Mouse (Mus musculus) ES-E14 (cell line): Measurements from ENCODE around the gene Gsk3b. TPM values are rescaled to one million over a fixed set of nuclear protein-coding genes. Genes with fewer than 3 reads are reported as not detected.
"Not testable (repeated sequence)": the region's sequence is repeated elsewhere in the genome, so short reads cannot be mapped to it uniquely, and the experiment has no call there.

Source experiments
- DNase-seq: peaks from one replicate; pipeline ENCODE4 v3.0.0-alpha.2; 2013; ENCODE audit warnings: low read depth, low spot score
- H3K27ac ChIP-seq: 2 replicates; pipeline ENCODE4 v1.5.1; 2012; ENCODE audit warnings: low read depth, mild to moderate bottlenecking, low read length, moderate library complexity, mixed read lengths; ENCODE audit not compliant: poor library complexity, insufficient read depth, severe bottlenecking
- H3K36me3 ChIP-seq: 2 replicates; pipeline ENCODE4 v1.6.1; 2012; ENCODE audit warnings: mild to moderate bottlenecking, low read length, moderate library complexity, mixed read lengths; ENCODE audit not compliant: control insufficient read depth, poor library complexity, insufficient read depth, severe bottlenecking
- H3K4me1 ChIP-seq, 2 experiments: fragments of 150-350 bp in 1 of 2; sonication (generic) in 1 of 2; 2 replicates each; pipeline ENCODE4 v1.6.1; 2012; ENCODE audit warnings: low read length in 2 of 2, mild to moderate bottlenecking in 1 of 2, mixed read lengths in 1 of 2; ENCODE audit not compliant: control insufficient read depth in 2 of 2, insufficient read depth in 2 of 2, poor library complexity in 1 of 2
- H3K4me3 ChIP-seq, 2 experiments: fragments of 150-350 bp in 1 of 2; sonication (generic) in 1 of 2; 2 replicates each; pipeline ENCODE4 v1.5.1; 2012; ENCODE audit warnings: low read length in 2 of 2, low read depth in 1 of 2, mild to moderate bottlenecking in 1 of 2, mixed read lengths in 1 of 2; ENCODE audit not compliant: insufficient read depth in 1 of 2, poor library complexity in 1 of 2, severe bottlenecking in 1 of 2
- H3K9ac ChIP-seq: 2 replicates; pipeline ENCODE4 v1.6.1; 2012; ENCODE audit warnings: low read depth, mild to moderate bottlenecking, low read length, mixed read lengths; ENCODE audit not compliant: poor library complexity, insufficient read depth, severe bottlenecking
- H3K9me3 ChIP-seq: fragments of 150-350 bp; sonication (generic); 2 replicates; pipeline ENCODE4 v1.6.1; 2012; ENCODE audit warnings: low read depth, mild to moderate bottlenecking, low read length; ENCODE audit not compliant: control insufficient read depth, insufficient read depth
- CHD2 ChIP-seq: IDR thresholded peaks from 2 replicates; pipeline ENCODE4 v1.6.1; 2014; ENCODE audit warnings: mild to moderate bottlenecking, low read depth, low read length, inconsistent platforms
- HCFC1 ChIP-seq: IDR thresholded peaks from 2 replicates; pipeline ENCODE4 v1.6.1; 2012; ENCODE audit warnings: low read length, inconsistent platforms, borderline replicate concordance; ENCODE audit not compliant: insufficient read depth
- MAFK ChIP-seq: IDR thresholded peaks from 2 replicates; pipeline ENCODE4 v1.6.1; 2014; ENCODE audit warnings: mild to moderate bottlenecking, low read depth, low read length, inconsistent platforms; ENCODE audit not compliant: insufficient read depth
- ZC3H11A ChIP-seq: IDR thresholded peaks from 2 replicates; pipeline ENCODE4 v1.6.1; 2012; ENCODE audit warnings: low read depth, mild to moderate bottlenecking, inconsistent platforms, low read length, borderline replicate concordance
- ZNF384 ChIP-seq: IDR thresholded peaks from 2 replicates; pipeline ENCODE4 v1.6.1; 2012; ENCODE audit warnings: low read depth, low read length, inconsistent platforms
- in situ Hi-C, 2 experiments: fragments of 600-800 bp; cut with MboI; formaldehyde crosslinking; loops; one replicate each; pipeline ENCODE4 v1.15.1; 2025; ENCODE audit warnings: low sequenced_read_pairs in 2 of 2, inconsistent platforms in 1 of 2; ENCODE audit not compliant: unreplicated experiment in 2 of 2
- total RNA-seq: library from RNA; depleted of rRNA; stranded (reverse); fragments of 300-350 nt; gene quantifications from 2 replicates; pipeline ENCODE4 v1.2.3, GENCODE M21; 2012

Gsk3b gene
- total RNA-seq, 1 experiment, result 19.5 TPM

DNA sequence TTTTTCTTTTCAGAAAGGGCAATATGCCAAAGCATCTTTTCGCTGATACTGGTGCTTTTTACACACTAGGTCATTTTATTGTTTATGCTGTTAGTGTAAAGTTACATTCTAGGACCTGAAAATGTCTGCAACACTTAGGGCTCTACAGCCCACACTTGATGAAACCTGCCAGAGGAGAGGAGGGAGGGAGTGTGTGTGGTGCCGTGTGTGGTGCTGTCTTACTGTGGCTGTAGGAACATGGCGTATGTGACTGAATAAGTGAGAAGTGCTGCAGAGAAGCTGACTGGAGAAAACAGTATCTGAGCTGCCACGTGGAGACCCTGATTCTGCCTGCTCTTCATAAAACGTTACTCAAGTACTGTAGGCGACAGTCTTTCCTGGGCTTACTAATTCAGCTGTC, 103.8 kb downstream of the Gsk3b start:
- Histone ChIP-seq H3K9ac (no peak overlapping the region), H3K27ac (no peak overlapping the region), H3K36me3 (peaks cover 9% of the 10 kb centered on the region), H3K4me3 (no peak overlapping the region), H3K4me1 (no peaks in the 10 kb centered on the region), H3K9me3 (no peaks in the 10 kb centered on the region)
- TF ChIP-seq ZNF384 (no peak), HCFC1 (no peak), ZC3H11A (no peak), MAFK (no peak)
- in situ Hi-C loops, result no loop called here
- no peak for DNase-seq

DNA sequence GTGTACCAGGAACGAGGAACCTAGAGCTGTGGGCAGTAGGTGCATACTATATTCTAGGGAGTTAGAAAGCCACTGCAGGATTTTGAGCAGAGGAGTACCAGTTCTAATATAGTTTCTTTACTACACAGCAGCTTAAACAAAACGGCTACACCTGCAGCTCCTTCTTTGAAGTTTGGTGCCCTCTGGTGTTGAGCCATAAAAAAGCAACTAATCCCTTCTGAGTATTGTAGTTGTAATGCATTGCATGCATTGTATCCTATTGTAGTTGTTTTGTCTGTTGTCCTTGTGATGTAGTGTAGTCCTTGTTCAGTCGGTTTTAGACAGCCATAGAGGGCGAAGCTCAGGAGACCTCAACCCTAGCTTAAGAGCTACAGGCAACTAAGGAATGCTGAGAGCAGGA, 108.5 kb downstream of the Gsk3b start:
- in situ Hi-C loops, result no loop called here
- H3K27ac ChIP-seq, result no peak overlapping the region
- peaks cover 15% of the 10 kb centered on the region for H3K36me3 ChIP-seq
- no peak overlapping the region for H3K9ac ChIP-seq
- peak; percentile 70 for TF ChIP-seq ZC3H11A
- TF ChIP-seq HCFC1, result no peak
- H3K4me1 ChIP-seq, result no peaks in the 10 kb centered on the region
- H3K4me3 ChIP-seq, result no peak overlapping the region
- H3K9me3 ChIP-seq, result no peaks in the 10 kb centered on the region
- DNase-seq, result peak; percentile 50

GRCm38 (mm10) chr16:38205272-38205671, 116.5 kb downstream of the Gsk3b start:
- TF ChIP-seq ZC3H11A (no peak), HCFC1 (no peak), CHD2 (no peak), ZNF384 (no peak), MAFK (no peak)
- Histone ChIP-seq H3K36me3 (peaks cover 3% of the 10 kb centered on the region), H3K9ac (no peak overlapping the region), H3K27ac (no peak overlapping the region), H3K4me1 (no peaks in the 10 kb centered on the region), H3K9me3 (no peaks in the 10 kb centered on the region), H3K4me3 (no peak overlapping the region)
- no peak for DNase-seq
- in situ Hi-C loops, result no loop called here

DNA sequence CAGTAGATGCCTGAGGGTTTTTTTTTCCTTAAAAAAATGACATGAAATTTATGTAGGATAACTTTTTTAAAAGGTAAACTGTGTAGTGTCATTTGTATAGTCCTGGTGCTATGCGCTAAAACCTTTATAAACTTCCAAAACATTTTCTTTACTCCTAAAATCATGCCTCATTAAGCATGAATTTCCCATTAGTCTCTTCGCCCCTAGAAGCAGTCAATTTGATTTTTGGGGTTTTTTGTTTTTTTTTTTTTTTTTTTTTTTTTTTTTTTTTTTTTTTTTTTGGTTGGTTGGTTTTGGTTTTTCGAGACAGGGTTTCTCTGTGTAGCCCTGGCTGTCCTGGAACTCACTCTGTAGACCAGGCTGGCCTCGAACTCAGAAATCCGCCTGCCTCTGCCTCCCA, 133.7 kb downstream of the Gsk3b start:
- H3K4me3 ChIP-seq, H3K9ac ChIP-seq, DNase-seq, H3K9me3 ChIP-seq, in situ Hi-C loops, H3K27ac ChIP-seq, H3K36me3 ChIP-seq, H3K4me1 ChIP-seq: not testable (repeated sequence)
- TF ChIP-seq ZNF384, result peak; percentile 66

DNA sequence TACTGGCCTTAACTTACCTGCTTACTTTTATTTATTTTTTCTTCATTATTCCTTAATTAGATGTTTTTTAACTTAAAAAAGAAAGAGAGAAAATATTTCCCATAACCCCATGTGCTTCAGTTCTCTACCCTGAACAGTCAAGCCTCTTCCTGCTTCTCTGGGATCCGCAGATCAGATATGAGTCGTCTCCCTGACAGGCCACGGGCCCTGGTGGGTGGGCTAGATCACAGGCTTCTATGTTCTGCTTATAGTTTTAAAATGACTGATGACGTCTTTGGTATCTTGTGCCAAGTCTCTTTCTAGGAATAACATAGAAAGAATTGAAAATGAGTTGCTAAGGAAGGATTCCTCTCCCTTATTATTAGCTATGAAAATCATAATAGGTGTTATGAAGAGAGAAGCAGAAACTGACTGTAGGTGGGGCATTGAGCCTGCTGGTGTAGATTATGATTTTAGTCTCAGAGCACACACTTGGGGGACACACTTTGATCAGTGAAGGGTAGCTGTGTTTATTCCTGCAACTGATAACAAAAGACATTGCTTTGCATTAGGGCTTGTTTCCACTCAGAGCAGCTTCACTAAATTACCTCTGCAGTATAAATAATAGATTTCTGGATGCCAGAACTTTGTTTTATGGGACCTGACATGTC, 148.3 kb downstream of the Gsk3b start:
- DNase-seq, result no peak
- in situ Hi-C loops, result no loop called here
- Histone ChIP-seq H3K9me3 (no peaks in the 10 kb centered on the region), H3K9ac (no peak overlapping the region), H3K36me3 (peaks cover 4% of the 10 kb centered on the region; the same call in 1 of the 2 replicates), H3K4me1 (no peaks in the 10 kb centered on the region), H3K27ac (no peak overlapping the region), H3K4me3 (no peak overlapping the region)
- TF ChIP-seq CHD2 (no peak), HCFC1 (no peak), MAFK (no peak)
